Mouse (Mus musculus): Measurements from ENCODE around the gene Trdn.

DNA sequence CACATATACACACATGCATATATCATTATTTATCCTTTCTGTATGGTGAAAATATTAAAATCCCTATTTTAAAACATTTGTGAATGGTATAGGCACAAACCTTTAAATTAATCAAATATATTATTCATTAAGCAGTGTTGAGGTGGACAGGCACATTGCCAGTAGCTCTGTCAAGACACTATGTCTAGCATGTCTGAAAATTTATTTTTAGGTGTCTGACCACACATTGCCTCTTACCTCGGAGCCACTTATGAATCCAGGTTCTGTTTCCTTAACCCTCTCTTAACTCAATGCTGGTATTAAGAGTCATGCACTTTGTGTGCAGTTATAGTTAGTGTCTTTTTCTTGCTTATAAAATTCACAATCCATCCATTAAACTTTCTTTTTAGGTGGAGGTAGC is 12.0 kb downstream of the Trdn start:
- no peak for TF ChIP-seq CTCF (IDR thresholded peaks at IDR 0.05; ENCODE audit: insufficient read depth, low read length)
- no peak for TF ChIP-seq POLR2A (IDR thresholded peaks at IDR 0.05; ENCODE audit: borderline replicate concordance, extremely low read depth, low read depth, low read length)

Measured in lung, adult 2 months (tissue).